ENCODE assay signal across 18 mouse cellular contexts in genomic region chr13:35601560-35602135, GRCm38 (mm10).
"Had no signal": no experiment of that assay in that cellular context is flagged by ENCODE, and none has a peak within 500 bp of the region (broad histone marks: within the 10 kb centered on the region; RNA-seq: fewer than 3 reads in every experiment).

No protein-coding gene starts in this region.

- H3K4me1 ChIP-seq: midbrain, embryonic 13.5 days; neural tube, embryonic 13.5 days; neural tube, embryonic 15.5 days had no signal

- DNase-seq: lung, adult 18-20 months; lung, embryonic 14.5 days; lung, postnatal 10 days; lung, postnatal 4 days; retina, postnatal 1 day; right cerebral cortex, adult 18-20 months; right cerebral cortex, postnatal 25 days; right cerebral cortex, postnatal 4 days; spleen, adult 18-20 months; thymus, adult 18-20 months; thymus, postnatal 14 days; thymus, postnatal 36 days had no signal

- ATAC-seq: midbrain, embryonic 13.5 days; midbrain, embryonic 16.5 days had no signal

- H3K4me3 ChIP-seq: midbrain, embryonic 13.5 days; myocyte; neural tube, embryonic 13.5 days; neural tube, embryonic 15.5 days had no signal

- H3K9ac ChIP-seq: lung, embryonic 14.5 days; midbrain, embryonic 13.5 days; neural tube, embryonic 13.5 days; neural tube, embryonic 15.5 days had no signal

- H3K27ac ChIP-seq: midbrain, embryonic 13.5 days; neural tube, embryonic 13.5 days; neural tube, embryonic 15.5 days had no signal

- H3K36me3 ChIP-seq: midbrain, embryonic 13.5 days; neural tube, embryonic 13.5 days; neural tube, embryonic 15.5 days had no signal

- H3K4me2 ChIP-seq: lung, embryonic 14.5 days; midbrain, embryonic 11.5 days; midbrain, embryonic 13.5 days; neural tube, embryonic 13.5 days; neural tube, embryonic 15.5 days had no signal

- H3K9me3 ChIP-seq: midbrain, embryonic 13.5 days; neural tube, embryonic 13.5 days; neural tube, embryonic 15.5 days had no signal

- H3K27me3 ChIP-seq: midbrain, embryonic 13.5 days; neural tube, embryonic 13.5 days; neural tube, embryonic 15.5 days had no signal
